In genomic region chr15:100375066-100375465, GRCm38 (mm10) we compare ENCODE assay signal across 9 mouse cellular contexts. TPM values are rescaled to one million over a fixed set of nuclear protein-coding genes. Genes with fewer than 3 reads are reported as not detected.
DNase-seq lines count a peak whose midpoint lies in the region; ATAC-seq and TF ChIP-seq lines count a peak whose summit lies in the region.
"Had no signal": no experiment of that assay in that cellular context is flagged by ENCODE, and none has a peak within 500 bp of the region (broad histone marks: within the 10 kb centered on the region; RNA-seq: fewer than 3 reads in every experiment).

No protein-coding gene starts in this region.

- ATAC-seq in forebrain, embryonic 16.5 days = no peak
- no peak for ATAC-seq in liver, embryonic 14.5 days (ENCODE audit: insufficient read depth)

- DNase-seq in forebrain, embryonic 10.5 days (ENCODE audit: extremely low spot score, low spot score) = peak; percentile 42
- peak; percentile 72 for DNase-seq in urinary bladder, postnatal 14 days (ENCODE audit: low spot score)
- no peak for DNase-seq in urinary bladder, adult 2 months (ENCODE audit: low spot score)
- peak; percentile 63 for DNase-seq in embryo, embryonic 9.5 days (ENCODE audit: extremely low spot score)
- peak; percentile 81 for DNase-seq in kidney, postnatal 10 days
- peak in 2 of 3 experiments; percentile 39 to 49 for DNase-seq in liver, embryonic 14.5 days (ENCODE audit: low read depth in 3 of 3, low spot score in 3 of 3)
- DNase-seq in skeletal muscle tissue, adult 2 months (ENCODE audit: low read depth, low spot score) = peak; percentile 54

- no peak overlapping the region for H3K4me2 ChIP-seq in forebrain, embryonic 16.5 days (ENCODE audit: low read length)
- H3K4me2 ChIP-seq in liver, embryonic 14.5 days (ENCODE audit: low read depth) = no peak overlapping the region

- no peak overlapping the region for H3K27ac ChIP-seq in forebrain, embryonic 10.5 days
- no peak overlapping the region for H3K27ac ChIP-seq in forebrain, embryonic 16.5 days (ENCODE audit: low read length)
- no peak overlapping the region for H3K27ac ChIP-seq in liver, embryonic 14.5 days

- H3K36me3 ChIP-seq in forebrain, embryonic 10.5 days (replicated peaks) = no peaks in the 10 kb centered on the region
- no peaks in the 10 kb centered on the region for H3K36me3 ChIP-seq in forebrain, embryonic 16.5 days (ENCODE audit: control insufficient read depth, insufficient read depth)
- H3K36me3 ChIP-seq in liver, embryonic 14.5 days (replicated peaks; ENCODE audit: control insufficient read depth, insufficient read depth, low read depth) = no peaks in the 10 kb centered on the region

- no peaks in the 10 kb centered on the region for H3K4me1 ChIP-seq in forebrain, embryonic 10.5 days
- H3K4me1 ChIP-seq in forebrain, embryonic 16.5 days (replicated peaks; ENCODE audit: control insufficient read depth, insufficient read depth, low read length) = no peaks in the 10 kb centered on the region
- H3K4me1 ChIP-seq in liver, embryonic 14.5 days (replicated peaks; ENCODE audit: control insufficient read depth in 2 of 2, insufficient read depth in 2 of 2, low read length in 1 of 2) = peaks cover 0 to 2% of the 10 kb centered on the region in 2 experiments; a peak in 2 of 4 replicates

- H3K9me3 ChIP-seq in forebrain, embryonic 10.5 days = no peaks in the 10 kb centered on the region
- no peaks in the 10 kb centered on the region for H3K9me3 ChIP-seq in forebrain, embryonic 16.5 days (ENCODE audit: control insufficient read depth, low read length)
- no peaks in the 10 kb centered on the region for H3K9me3 ChIP-seq in liver, embryonic 14.5 days (ENCODE audit: control insufficient read depth, low read length)

- H3K4me3 ChIP-seq in forebrain, embryonic 10.5 days = no peak overlapping the region
- no peak overlapping the region for H3K4me3 ChIP-seq in forebrain, embryonic 16.5 days (replicated peaks; ENCODE audit: low read length)
- no peak overlapping the region for H3K4me3 ChIP-seq in liver, embryonic 14.5 days (ENCODE audit: insufficient read depth in 1 of 2, low read depth in 2 of 2, low read length in 2 of 2)

- TF ChIP-seq EP300 in liver, embryonic 14.5 days (IDR thresholded peaks at IDR 0.05; ENCODE audit: low read depth) = no peak

- H3K27me3 ChIP-seq in forebrain, embryonic 10.5 days (ENCODE audit: poor library complexity, severe bottlenecking) = no peaks in the 10 kb centered on the region
- no peaks in the 10 kb centered on the region for H3K27me3 ChIP-seq in forebrain, embryonic 16.5 days (replicated peaks; ENCODE audit: control insufficient read depth, insufficient read depth, low read length)
- H3K27me3 ChIP-seq in liver, embryonic 14.5 days (ENCODE audit: control insufficient read depth, insufficient read depth, low read length) = no peaks in the 10 kb centered on the region

- H3K9ac ChIP-seq in forebrain, embryonic 16.5 days (replicated peaks; ENCODE audit: low read depth, low read length) = no peak overlapping the region
- no peak overlapping the region for H3K9ac ChIP-seq in liver, embryonic 14.5 days (replicated peaks)

- TF ChIP-seq CTCF in liver, embryonic 14.5 days (IDR thresholded peaks at IDR 0.05; ENCODE audit: low read depth) = peak; percentile 71

- WGBS in forebrain, embryonic 10.5 days = 40% methylated on average over 5 of the region's 5 CpGs
- WGBS in forebrain, embryonic 16.5 days = 38% methylated on average over 5 of the region's 5 CpGs
- WGBS in liver, embryonic 14.5 days (ENCODE audit: insufficient replicate concordance) = 23% methylated on average over 5 of the region's 5 CpGs

RNA-seq across cellular contexts. Expression of gene Higd1c, which starts 10.7 kb away (rescaled TPM):
- not detected in 2 replicates for polyA plus RNA-seq in forebrain, embryonic 10.5 days (2016; fragmentation: Nextera tagmentation; extraction: Ambion mirVana)
- not detected in 2 replicates for polyA plus RNA-seq in forebrain, embryonic 16.5 days (2015; fragmentation: Nextera tagmentation; extraction: Ambion mirVana)
- polyA plus RNA-seq in urinary bladder, adult 2 months (2012; rRNA removed) = not detected in 2 replicates
- polyA plus RNA-seq in liver, embryonic 14.5 days (2012; rRNA removed) = not detected in 2 replicates
- not detected in 2 replicates for polyA plus RNA-seq in liver, embryonic 14.5 days (2014; fragmentation: Nextera tagmentation; extraction: Ambion mirVana)
- polyA plus RNA-seq: stomach, embryonic 16.5 days had no signal

RNA-seq across cellular contexts. Expression of gene Mettl7a2, which starts 22.1 kb away (rescaled TPM):
- not detected in 2 replicates for polyA plus RNA-seq in forebrain, embryonic 10.5 days (2016; fragmentation: Nextera tagmentation; extraction: Ambion mirVana)
- not detected in 2 replicates for polyA plus RNA-seq in forebrain, embryonic 16.5 days (2015; fragmentation: Nextera tagmentation; extraction: Ambion mirVana)
- polyA plus RNA-seq in urinary bladder, adult 2 months (2012; rRNA removed) = 0.04 TPM in 1 of 2 replicates, not detected in the other
- polyA plus RNA-seq in liver, embryonic 14.5 days (2012; rRNA removed) = not detected in 2 replicates
- 0.11 TPM in 1 of 2 replicates, not detected in the other for polyA plus RNA-seq in liver, embryonic 14.5 days (2014; fragmentation: Nextera tagmentation; extraction: Ambion mirVana)
- polyA plus RNA-seq: stomach, embryonic 16.5 days had no signal

RNA-seq across cellular contexts. Expression of gene Methig1, which starts 22.1 kb away (rescaled TPM):
- polyA plus RNA-seq in forebrain, embryonic 10.5 days (2016; fragmentation: Nextera tagmentation; extraction: Ambion mirVana) = not detected in 2 replicates
- not detected in 2 replicates for polyA plus RNA-seq in forebrain, embryonic 16.5 days (2015; fragmentation: Nextera tagmentation; extraction: Ambion mirVana)
- not detected in 2 replicates for polyA plus RNA-seq in urinary bladder, adult 2 months (2012; rRNA removed)
- polyA plus RNA-seq in liver, embryonic 14.5 days (2012; rRNA removed) = 0.04 TPM in 1 of 2 replicates, not detected in the other
- polyA plus RNA-seq in liver, embryonic 14.5 days (2014; fragmentation: Nextera tagmentation; extraction: Ambion mirVana) = 0.09 TPM in 1 of 2 replicates, not detected in the other

RNA-seq across cellular contexts. Expression of gene Mettl7a3, which starts 40.3 kb away (rescaled TPM):
- not detected in 2 replicates for polyA plus RNA-seq in forebrain, embryonic 10.5 days (2016; fragmentation: Nextera tagmentation; extraction: Ambion mirVana)
- polyA plus RNA-seq in forebrain, embryonic 16.5 days (2015; fragmentation: Nextera tagmentation; extraction: Ambion mirVana) = not detected in 2 replicates
- polyA plus RNA-seq in urinary bladder, adult 2 months (2012; rRNA removed) = 0.12 and 0.15 TPM in 2 replicates
- polyA plus RNA-seq in liver, embryonic 14.5 days (2012; rRNA removed) = not detected in 2 replicates
- not detected in 2 replicates for polyA plus RNA-seq in liver, embryonic 14.5 days (2014; fragmentation: Nextera tagmentation; extraction: Ambion mirVana)
- polyA plus RNA-seq: stomach, embryonic 16.5 days had no signal

RNA-seq across cellular contexts. Expression of gene Gm5475, which starts 46.9 kb away (rescaled TPM):
- 0.05 TPM in 1 of 2 replicates, not detected in the other for polyA plus RNA-seq in forebrain, embryonic 10.5 days (2016; fragmentation: Nextera tagmentation; extraction: Ambion mirVana)
- 0.09 TPM in 2 replicates for polyA plus RNA-seq in forebrain, embryonic 16.5 days (2015; fragmentation: Nextera tagmentation; extraction: Ambion mirVana)
- not detected in 2 replicates for polyA plus RNA-seq in urinary bladder, adult 2 months (2012; rRNA removed)
- polyA plus RNA-seq in liver, embryonic 14.5 days (2012; rRNA removed) = 0.01 TPM in 1 of 2 replicates, not detected in the other
- polyA plus RNA-seq in liver, embryonic 14.5 days (2014; fragmentation: Nextera tagmentation; extraction: Ambion mirVana) = 0.05 TPM in 1 of 2 replicates, not detected in the other
